Mouse (Mus musculus) intestine, postnatal 0 days (tissue): ENCODE data around the gene Rfx4. TPM values are rescaled to one million over a fixed set of nuclear protein-coding genes. Genes with fewer than 3 reads are reported as not detected.

Source experiments
- ATAC-seq: fragments of 200-750 bp; cut with Nextera tagmentation; 2 replicates; pipeline ENCODE4 v1.8.0; 2017; ENCODE audit warnings: mild to moderate bottlenecking, moderate TSS enrichment, moderate library complexity
- H3K27ac ChIP-seq: fragments of 300-500 bp; sonication (generic); 2 replicates; pipeline ENCODE4 v1.5.1; 2014; ENCODE audit warnings: mild to moderate bottlenecking, low read depth, low read length, moderate library complexity
- H3K27me3 ChIP-seq: fragments of 300-500 bp; sonication (generic); replicated peaks from 2 replicates; pipeline ENCODE4 v1.6.1; 2014; ENCODE audit warnings: low read length, mixed read lengths; ENCODE audit not compliant: control insufficient read depth, insufficient read depth
- H3K36me3 ChIP-seq: fragments of 300-500 bp; sonication (generic); 2 replicates; pipeline ENCODE4 v1.6.1; 2014; ENCODE audit warnings: mild to moderate bottlenecking, moderate library complexity; ENCODE audit not compliant: control insufficient read depth, insufficient read depth
- H3K4me1 ChIP-seq: fragments of 300-500 bp; sonication (generic); replicated peaks from 2 replicates; pipeline ENCODE4 v1.6.1; 2014; ENCODE audit warnings: antibody characterized with exemption, low read length, mixed read lengths; ENCODE audit not compliant: control insufficient read depth, insufficient read depth
- H3K4me2 ChIP-seq: fragments of 300-500 bp; sonication (generic); replicated peaks from 2 replicates; pipeline ENCODE4 v1.6.1; 2014; ENCODE audit warnings: low read depth, mild to moderate bottlenecking, moderate library complexity
- H3K4me3 ChIP-seq: fragments of 300-500 bp; sonication (generic); 2 replicates; pipeline ENCODE4 v1.5.1; 2014; ENCODE audit warnings: low read depth, low read length
- H3K9ac ChIP-seq: fragments of 300-500 bp; sonication (generic); 2 replicates; pipeline ENCODE4 v1.6.1; 2014; ENCODE audit warnings: mild to moderate bottlenecking, low read depth, low read length
- H3K9me3 ChIP-seq: fragments of 300-500 bp; sonication (generic); 2 replicates; pipeline ENCODE4 v1.6.1; 2016; ENCODE audit warnings: mixed run types; ENCODE audit not compliant: control insufficient read depth
- CTCF ChIP-seq: sonication (generic); IDR thresholded peaks from 2 replicates; pipeline ENCODE4 v1.5.1; 2016; ENCODE audit warnings: low read depth, mild to moderate bottlenecking, control low read depth, antibody characterized with exemption, moderate library complexity
- WGBS: fragments of 180-500 bp; shearing (Covaris S2); extraction: QIAGEN DNeasy Blood & Tissue Kit; methylation state at CpG from one replicate; pipeline ENCODE4 v1.1.7; 2014; 5-methylcytosine and 5-hydroxymethylcytosine counted together
- polyA plus RNA-seq: library from polyadenylated mRNA; unstranded; fragments of >200 nt; fragmentation: Nextera tagmentation; extraction: Ambion mirVana; gene quantifications from 2 replicates; pipeline ENCODE4 v1.2.1, GENCODE M21; 2015

Rfx4 gene
- polyA plus RNA-seq, 1 experiment from 2014 or later = not detected

- ATAC-seq = no peak
- Histone ChIP-seq H3K27ac (no peak overlapping the region), H3K9ac (no peak overlapping the region), H3K36me3 (no peaks in the 10 kb centered on the region), H3K9me3 (no peaks in the 10 kb centered on the region), H3K4me1 (no peaks in the 10 kb centered on the region), H3K27me3 (no peaks in the 10 kb centered on the region), H3K4me3 (no peak overlapping the region), H3K4me2 (no peak overlapping the region)
- 88% methylated on average over 7 of the region's 7 CpGs for WGBS
- no peak for TF ChIP-seq CTCF
These were observed 179.8 kb downstream of the Rfx4 start for GRCm38 (mm10) chr10:84935553-84936209.

GRCm38 (mm10) chr10:84936832-84937515, 181.1 kb downstream of the Rfx4 start:
- TF ChIP-seq CTCF = no peak
- Histone ChIP-seq H3K9me3 (no peaks in the 10 kb centered on the region), H3K9ac (no peak overlapping the region), H3K27me3 (no peaks in the 10 kb centered on the region), H3K4me3 (no peak overlapping the region), H3K4me2 (no peak overlapping the region), H3K36me3 (no peaks in the 10 kb centered on the region), H3K27ac (no peak overlapping the region), H3K4me1 (no peaks in the 10 kb centered on the region)
- no peak for ATAC-seq
- WGBS = 62% methylated on average over 4 of the region's 4 CpGs

- no peak for ATAC-seq
- WGBS = 77% methylated on average over 14 of the region's 14 CpGs
These were observed 182.4 kb downstream of the Rfx4 start for GRCm38 (mm10) chr10:84938094-84938820.

GRCm38 (mm10) chr10:84938886-84939285, 183.0 kb downstream of the Rfx4 start:
- Histone ChIP-seq H3K4me2 (no peak overlapping the region), H3K27me3 (no peaks in the 10 kb centered on the region), H3K4me3 (no peak overlapping the region), H3K9ac (no peak overlapping the region), H3K4me1 (no peaks in the 10 kb centered on the region), H3K27ac (no peak overlapping the region), H3K36me3 (no peaks in the 10 kb centered on the region), H3K9me3 (no peaks in the 10 kb centered on the region)
- no peak for TF ChIP-seq CTCF
- 85% methylated on average over 5 of the region's 5 CpGs for WGBS
- ATAC-seq = no peak

More at GRCm38 (mm10) chr10:84938094-84938820, 182.4 kb downstream of the Rfx4 start:
- no peak for TF ChIP-seq CTCF
- no peak overlapping the region for H3K9ac ChIP-seq
- no peaks in the 10 kb centered on the region for H3K27me3 ChIP-seq
- H3K27ac ChIP-seq = no peak overlapping the region
- H3K4me3 ChIP-seq = no peak overlapping the region
- no peaks in the 10 kb centered on the region for H3K36me3 ChIP-seq
- no peaks in the 10 kb centered on the region for H3K9me3 ChIP-seq
- H3K4me1 ChIP-seq = no peaks in the 10 kb centered on the region
- H3K4me2 ChIP-seq = no peak overlapping the region

- WGBS = 59% methylated on average over 1 of the region's 1 CpGs
- Histone ChIP-seq H3K36me3 (no peaks in the 10 kb centered on the region), H3K27ac (no peak overlapping the region), H3K9me3 (no peaks in the 10 kb centered on the region), H3K4me3 (no peak overlapping the region), H3K27me3 (no peaks in the 10 kb centered on the region), H3K4me2 (no peak overlapping the region), H3K4me1 (no peaks in the 10 kb centered on the region), H3K9ac (no peak overlapping the region)
- no peak for ATAC-seq
- no peak for TF ChIP-seq CTCF
These were observed 184.5 kb downstream of the Rfx4 start for GRCm38 (mm10) chr10:84940356-84940755.

GRCm38 (mm10) chr10:84945692-84946091, 189.8 kb downstream of the Rfx4 start:
- no peak overlapping the region for H3K4me3 ChIP-seq
- WGBS = 96% methylated on average over 3 of the region's 3 CpGs
- H3K36me3 ChIP-seq = peaks cover 7% of the 10 kb centered on the region
- no peak overlapping the region for H3K4me2 ChIP-seq
- no peak for ATAC-seq
- no peaks in the 10 kb centered on the region for H3K9me3 ChIP-seq
- 0 out of 2 replicates have a peak, but pooled peaks cover 2% of the 10 kb centered on the region for H3K4me1 ChIP-seq
- no peak overlapping the region for H3K27ac ChIP-seq
- H3K27me3 ChIP-seq = no peaks in the 10 kb centered on the region
- TF ChIP-seq CTCF = peak; percentile 46
- H3K9ac ChIP-seq = no peak overlapping the region
